Mouse (Mus musculus) heart, embryonic 11.5 days (tissue): ENCODE measurements around the gene Pigm. TPM values are rescaled to one million over a fixed set of nuclear protein-coding genes. Genes with fewer than 3 reads are reported as not detected.

ENCODE experiments used
- polyA plus RNA-seq: library from polyadenylated mRNA; unstranded; fragments of >200 nt; fragmentation: Nextera tagmentation; extraction: Ambion mirVana; gene quantifications from 2 replicates; pipeline ENCODE4 v1.2.1, GENCODE M21; 2014

The Pigm gene
- polyA plus RNA-seq, 1 experiment from 2014 or later = 9.8 TPM

Other genes starting within 250 kb of the Pigm start
- 120 and 139 TPM in 2 replicates for gene Pex19, start 249.8 kb upstream of the Pigm start, polyA plus RNA-seq
- 85.4 and 105 TPM in 2 replicates for gene Dcaf8, start 228.5 kb upstream of the Pigm start, polyA plus RNA-seq
- gene Pea15a, start 169.7 kb upstream of the Pigm start, polyA plus RNA-seq = 121 and 147 TPM in 2 replicates
- 205 and 230 TPM in 2 replicates for gene Casq1, start 156.7 kb upstream of the Pigm start, polyA plus RNA-seq
- gene Atp1a4, start 118.1 kb upstream of the Pigm start, polyA plus RNA-seq = 0.31 and 0.35 TPM in 2 replicates
- 22.8 and 24.0 TPM in 2 replicates for gene Igsf8, start 114.9 kb upstream of the Pigm start, polyA plus RNA-seq
- gene Atp1a2, start 78.5 kb upstream of the Pigm start, polyA plus RNA-seq = 4.7 and 7.0 TPM in 2 replicates
- gene Kcnj9, start 47.2 kb upstream of the Pigm start, polyA plus RNA-seq = 0.59 and 0.77 TPM in 2 replicates
- gene Kcnj10, start 35.3 kb upstream of the Pigm start, polyA plus RNA-seq = 0.09 TPM in 1 of 2 replicates, not detected in the other
- 1.1 and 1.2 TPM in 2 replicates for gene Slamf9, start 98.8 kb downstream of the Pigm start, polyA plus RNA-seq
- gene Igsf9, start 105.2 kb downstream of the Pigm start, polyA plus RNA-seq = 9.3 and 12.0 TPM in 2 replicates
- 248 and 295 TPM in 2 replicates for gene Tagln2, start 123.5 kb downstream of the Pigm start, polyA plus RNA-seq
- gene Cfap45, start 144.3 kb downstream of the Pigm start, polyA plus RNA-seq = 2.6 and 2.7 TPM in 2 replicates
- gene Vsig8, start 179.4 kb downstream of the Pigm start, polyA plus RNA-seq = 0.28 TPM in 1 of 2 replicates, not detected in the other
- not detected in 2 replicates for gene Slamf8, start 214.0 kb downstream of the Pigm start, polyA plus RNA-seq
- gene Fcrl6, start 226.0 kb downstream of the Pigm start, polyA plus RNA-seq = not detected in 2 replicates